Mouse (Mus musculus): ENCODE data around the gene Cnnm2.

DNA sequence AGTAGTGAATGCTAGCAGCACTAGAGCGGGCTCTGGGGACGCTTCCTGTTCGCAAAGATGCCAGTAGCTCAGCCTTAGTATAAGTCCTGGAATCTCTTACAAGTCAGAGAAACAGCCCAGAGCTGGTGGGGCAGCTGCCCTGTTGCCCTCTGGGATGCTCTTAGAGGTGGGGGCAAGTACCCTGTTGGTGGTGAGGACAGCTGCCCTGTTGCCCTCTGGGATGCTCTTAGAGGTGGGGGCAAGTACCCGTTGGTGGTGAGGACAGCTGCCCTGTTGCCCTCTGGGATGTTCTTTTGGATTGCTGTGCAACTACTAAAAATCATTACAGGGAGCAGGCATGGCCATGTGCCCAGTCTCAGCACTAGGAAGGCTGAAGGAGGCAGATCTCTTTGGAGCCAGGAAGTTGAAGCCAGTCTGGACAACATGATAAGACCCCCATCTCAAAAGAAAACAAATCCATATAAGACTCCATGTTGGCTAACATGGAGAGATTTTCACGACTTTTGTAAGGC, 66.3 kb downstream of the Cnnm2 start:
- TF ChIP-seq GATA1 (IDR thresholded peaks at IDR 0.05; ENCODE audit: borderline replicate concordance, low read length) (no peak), FLI1 (IDR thresholded peaks at IDR 0.05; ENCODE audit: low read length) (no peak)
